Mouse (Mus musculus) brain, embryonic 18.5 days (tissue): Measurements from ENCODE around the gene Pigm.

ENCODE experiments used
- DNase-seq: peaks from one replicate; pipeline ENCODE4 v3.0.0-alpha.2; 2012; ENCODE audit warnings: low read depth, low spot score

Pigm gene

DNA sequence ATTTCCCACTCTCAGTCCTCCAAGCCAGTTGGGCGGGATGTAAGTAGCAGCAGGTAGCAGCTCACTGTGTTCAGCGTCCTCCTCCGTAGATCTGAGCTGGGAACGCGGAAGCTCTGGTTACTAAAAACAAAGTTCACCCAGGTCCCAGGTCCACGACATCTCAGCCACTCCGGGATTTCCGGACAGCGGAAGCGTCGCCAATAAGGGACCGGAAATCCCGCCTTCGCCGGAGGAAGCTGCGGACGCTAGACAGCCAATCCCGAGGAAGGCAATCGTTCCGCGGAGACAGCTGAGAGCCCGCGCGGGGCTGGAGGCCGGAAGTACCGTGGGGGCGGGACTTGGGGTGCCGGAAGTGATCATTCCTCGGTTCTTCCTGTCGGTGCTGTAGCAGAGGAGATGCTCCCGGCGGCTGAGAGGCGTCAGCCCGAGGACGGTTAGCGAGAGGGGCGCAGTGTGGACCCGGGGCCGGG, at the start of gene Pigm:
Gene Pigm, plus strand, starts transcription at position 349 of the 470 bp plus-strand sequence.
- peak; percentile 95 for DNase-seq

DNA sequence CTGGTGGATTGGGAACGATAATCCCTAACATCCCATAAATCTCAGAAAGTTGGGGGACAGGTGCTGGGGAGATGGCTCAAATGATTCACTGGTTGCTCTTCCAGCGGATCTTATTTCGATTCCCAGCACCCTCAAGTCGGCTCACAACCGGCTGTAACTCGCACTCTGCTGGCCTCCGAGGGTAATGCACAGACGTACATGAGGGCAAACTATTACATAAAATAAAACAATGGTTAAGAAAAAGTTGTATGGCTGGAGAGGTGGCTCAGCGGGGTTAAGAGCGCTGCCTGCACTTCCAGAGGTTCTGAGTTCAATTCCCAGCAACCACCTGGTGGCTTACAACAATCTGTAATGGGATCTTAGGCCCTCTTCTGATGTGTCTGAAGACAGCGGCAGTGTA, 49.7 kb upstream of the Pigm start:
- no peak for DNase-seq

DNA sequence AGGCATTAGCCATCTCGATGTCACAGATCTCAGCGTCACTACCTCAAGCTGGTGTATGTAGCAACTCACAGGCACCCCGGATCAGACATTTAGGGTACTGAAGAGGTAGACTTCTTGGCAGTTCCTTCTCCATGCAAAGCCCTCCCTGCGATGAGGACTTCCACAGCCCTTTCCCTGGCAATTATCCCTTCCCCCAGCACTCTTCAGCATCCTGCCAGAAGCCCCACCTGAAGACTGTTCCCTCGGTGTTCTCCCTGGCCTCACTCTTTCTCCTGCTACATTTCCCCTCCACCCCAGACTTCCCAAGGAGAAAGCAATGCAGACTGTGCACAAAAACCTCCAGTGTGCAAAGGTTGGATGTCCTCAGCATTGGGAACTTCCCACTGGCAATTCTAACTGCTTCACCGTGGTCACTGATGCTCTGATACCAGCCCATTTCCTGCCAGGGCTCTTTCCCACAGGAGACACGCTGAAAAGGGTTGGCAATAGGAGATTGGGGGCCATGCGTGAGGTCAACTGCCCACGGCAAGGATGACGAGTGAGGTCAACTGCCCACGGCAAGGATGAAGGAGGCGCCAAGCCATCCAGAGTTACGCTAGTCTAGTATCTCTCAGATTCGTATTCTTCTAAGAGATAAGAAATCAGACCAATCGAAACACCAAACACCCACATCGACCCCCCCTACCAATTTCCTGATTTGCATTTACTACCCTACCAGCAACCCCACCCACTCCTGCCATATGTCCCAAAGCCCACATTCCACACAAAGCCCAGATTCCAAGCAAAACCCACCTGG, 48.9 kb upstream of the Pigm start:
- no peak for DNase-seq

DNA sequence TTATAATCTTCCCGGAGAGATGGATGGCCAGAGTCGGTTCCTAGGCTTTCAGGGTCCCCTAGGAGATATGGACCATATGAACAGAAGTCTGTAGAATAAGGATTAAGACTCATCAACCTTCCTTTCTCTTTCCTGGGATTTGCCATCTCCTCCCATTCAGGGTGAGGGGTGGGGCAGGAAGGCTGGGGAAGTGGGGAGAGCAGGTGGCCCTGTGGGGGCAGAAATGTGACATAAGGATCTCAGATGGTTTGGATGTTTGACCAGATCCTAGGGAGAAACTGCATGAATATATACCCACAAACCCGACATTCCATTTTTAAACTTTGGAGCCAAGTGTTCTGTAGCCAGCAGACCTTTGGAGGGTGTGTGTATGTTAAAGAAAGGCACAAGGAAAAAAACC, 48.3 kb upstream of the Pigm start:
- DNase-seq, result no peak

DNA sequence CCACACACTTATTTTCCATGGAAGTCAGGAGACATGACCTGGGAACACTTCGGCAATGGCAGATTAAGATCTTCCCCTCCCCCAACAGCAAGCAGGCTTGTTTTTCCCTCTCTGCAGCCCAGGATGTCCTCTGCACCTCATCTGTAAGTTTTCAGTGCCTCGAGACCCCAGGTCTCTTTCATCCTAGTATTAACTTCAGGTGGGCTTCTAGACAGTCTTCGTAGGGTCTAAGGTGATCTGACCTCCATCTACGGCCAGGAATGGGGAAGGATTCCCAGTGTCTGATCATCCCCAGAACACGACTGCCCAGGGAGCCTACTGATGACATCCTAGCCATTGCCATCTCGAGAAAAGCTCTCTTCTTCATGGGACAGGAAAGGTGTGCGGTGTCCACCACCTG, 47.9 kb upstream of the Pigm start:
- no peak for DNase-seq

DNA sequence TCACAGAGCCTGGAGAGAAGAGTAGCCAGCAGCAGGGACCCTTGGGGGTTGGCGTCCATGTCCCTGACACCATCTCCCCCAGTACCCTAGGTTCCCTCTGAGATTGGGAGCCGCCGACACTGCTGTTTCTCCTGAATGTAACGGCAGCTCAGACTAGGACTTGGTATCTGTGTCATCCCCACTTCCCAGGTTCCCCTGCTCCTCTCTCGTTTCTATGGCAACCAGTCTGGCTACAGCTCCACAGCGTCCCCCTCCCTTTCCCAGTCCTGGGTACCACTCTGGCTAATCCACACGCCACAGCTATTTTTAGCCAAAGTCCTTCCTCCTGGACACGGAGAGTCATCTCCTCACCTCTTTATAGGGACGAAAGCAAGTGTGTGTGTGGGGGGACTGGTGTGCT, 47.2 kb upstream of the Pigm start, which contains the start of gene Kcnj9:
Gene Kcnj9, minus strand, starts transcription at position 188 of the 400 bp plus-strand sequence.
- DNase-seq, result peak; percentile 82

DNA sequence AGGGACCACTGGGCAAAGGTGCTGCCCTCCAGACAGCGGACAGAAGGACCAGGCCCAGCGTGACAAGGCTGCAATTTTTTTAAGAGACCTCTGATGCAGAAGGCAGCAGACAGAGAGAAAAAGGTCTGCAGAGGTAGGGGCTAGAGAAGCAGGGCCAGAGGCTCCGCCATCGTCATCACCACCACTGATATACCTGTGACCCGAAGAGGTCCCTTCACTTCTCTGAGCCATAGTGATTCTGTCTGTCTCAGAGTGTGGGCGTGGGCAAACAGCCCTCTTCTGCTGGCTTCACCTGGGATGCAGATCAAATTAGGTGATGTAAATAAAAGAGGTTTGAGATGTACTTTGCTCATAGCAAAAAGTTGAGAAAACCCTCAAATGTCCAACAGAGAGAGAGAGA, 46.7 kb upstream of the Pigm start:
- no peak for DNase-seq

DNA sequence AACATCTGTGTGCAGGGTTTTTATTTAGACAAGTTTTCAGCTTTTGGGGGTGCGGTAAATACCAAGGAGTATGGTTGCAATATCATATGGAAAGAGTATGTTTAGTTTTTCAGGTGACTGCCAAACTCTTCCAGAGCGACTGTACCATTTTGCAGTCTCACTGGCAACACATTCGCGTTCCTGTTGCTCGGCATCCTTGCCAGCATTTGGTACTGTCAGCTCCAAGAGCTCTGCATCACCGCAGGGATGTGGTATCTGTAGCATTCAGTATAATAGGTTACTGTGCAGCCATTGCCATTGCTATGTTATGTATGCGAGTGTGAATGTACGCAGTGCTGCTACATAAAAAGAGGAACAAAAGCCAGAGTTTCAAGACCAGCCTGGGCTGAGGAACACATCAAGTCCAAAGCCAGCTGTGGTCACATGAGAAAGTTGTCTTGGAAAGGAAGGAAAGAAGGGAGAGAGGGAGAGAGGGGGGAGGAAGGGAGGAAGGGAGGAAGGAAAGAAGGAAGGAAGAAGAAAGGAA, 44.9 kb upstream of the Pigm start:
- DNase-seq, result no peak

DNA sequence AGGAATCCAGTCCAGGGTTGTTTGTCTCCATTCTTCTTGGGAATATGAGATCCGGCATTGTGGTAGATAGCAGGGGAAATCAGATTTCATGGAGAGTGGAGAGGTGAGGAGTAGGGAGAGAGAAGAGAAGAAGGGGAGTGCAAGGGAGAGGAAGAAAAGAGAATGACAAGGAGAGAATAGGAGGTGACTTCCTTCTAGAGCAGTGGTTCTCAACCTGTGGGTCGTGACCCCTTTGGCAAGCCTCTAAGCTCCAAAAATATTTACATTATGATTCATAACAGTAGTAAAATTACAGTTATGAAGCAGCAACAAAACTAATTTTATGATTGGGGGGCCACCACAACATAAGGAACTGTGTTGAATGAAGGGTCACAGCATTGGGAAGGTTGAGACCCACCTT, 43.4 kb upstream of the Pigm start:
- DNase-seq, result no peak

DNA sequence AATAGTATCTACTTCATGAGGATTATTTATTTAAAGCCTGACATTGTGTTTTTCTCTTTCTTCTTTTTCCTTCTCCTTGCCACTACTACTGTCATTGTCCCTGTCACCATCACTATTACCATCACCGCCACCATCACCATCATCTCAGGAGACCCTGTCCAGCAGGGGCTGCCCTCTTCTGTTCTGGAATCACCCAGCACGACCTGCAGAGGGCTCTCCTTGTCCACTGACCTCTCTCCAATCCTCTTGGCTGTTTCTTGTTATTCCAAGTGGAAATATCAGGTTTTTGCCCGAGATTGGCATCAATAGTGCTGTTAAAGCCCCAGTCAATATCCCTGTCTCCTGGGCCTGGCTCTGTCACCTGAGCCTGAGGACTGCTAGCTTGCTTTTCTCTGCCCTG, 42.8 kb upstream of the Pigm start:
- no peak for DNase-seq

DNA sequence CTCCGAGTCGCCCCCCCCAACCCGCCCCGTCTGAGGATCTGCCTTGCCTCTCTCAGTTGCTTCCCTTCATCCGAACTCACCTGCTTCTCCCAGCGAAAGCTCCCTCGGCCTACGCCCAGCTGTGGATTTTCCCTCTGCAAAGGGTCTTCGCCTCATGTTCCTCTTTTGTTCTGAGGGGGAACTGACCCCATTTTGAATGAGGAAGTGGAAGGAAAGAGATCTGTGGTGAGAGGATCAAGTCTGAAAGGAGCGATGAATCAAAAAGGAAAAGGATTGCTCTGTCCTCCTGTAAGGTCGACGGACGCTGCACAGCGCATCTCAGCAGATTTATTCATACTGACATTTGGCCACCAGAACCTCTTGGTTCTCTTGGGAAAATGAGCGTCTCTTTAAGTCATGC, 40.5 kb upstream of the Pigm start:
- DNase-seq, result no peak

DNA sequence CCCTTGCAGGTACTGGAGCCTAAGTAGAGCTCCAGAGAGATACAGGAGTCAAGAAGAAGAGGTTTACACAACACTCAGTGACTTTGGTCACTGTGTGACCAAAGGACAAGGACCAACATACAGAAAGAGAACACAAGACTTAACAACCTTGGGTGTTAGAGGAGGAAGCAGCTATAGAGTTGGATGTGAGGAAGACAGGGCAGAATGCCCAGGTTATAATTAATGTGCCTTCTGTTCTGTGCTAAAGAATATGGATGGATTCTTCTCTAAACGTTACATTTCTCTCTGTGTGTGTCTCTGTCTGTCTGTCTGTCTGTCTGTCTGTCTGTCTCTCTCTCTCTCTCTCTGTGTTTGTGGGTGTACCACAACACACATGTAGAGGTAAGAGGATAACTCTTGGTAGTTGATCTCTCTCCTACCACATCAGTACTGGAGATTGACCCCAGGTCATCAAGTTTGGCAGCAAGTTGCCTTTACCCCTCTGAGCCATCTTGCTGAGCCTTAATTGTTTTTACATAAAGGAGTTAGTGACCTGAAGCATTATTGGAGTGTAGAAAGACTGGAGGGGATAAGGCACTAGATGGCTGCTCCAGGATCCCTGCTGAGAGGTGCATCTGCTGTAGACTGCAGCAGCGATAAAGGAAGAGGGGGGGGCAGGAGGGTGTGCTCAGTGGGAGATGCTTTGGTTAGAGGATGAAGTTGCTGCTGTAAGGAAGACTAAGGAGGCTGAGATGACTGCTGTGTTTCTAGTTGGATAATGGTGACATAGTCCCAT, 38.7 kb upstream of the Pigm start:
- DNase-seq, result no peak

DNA sequence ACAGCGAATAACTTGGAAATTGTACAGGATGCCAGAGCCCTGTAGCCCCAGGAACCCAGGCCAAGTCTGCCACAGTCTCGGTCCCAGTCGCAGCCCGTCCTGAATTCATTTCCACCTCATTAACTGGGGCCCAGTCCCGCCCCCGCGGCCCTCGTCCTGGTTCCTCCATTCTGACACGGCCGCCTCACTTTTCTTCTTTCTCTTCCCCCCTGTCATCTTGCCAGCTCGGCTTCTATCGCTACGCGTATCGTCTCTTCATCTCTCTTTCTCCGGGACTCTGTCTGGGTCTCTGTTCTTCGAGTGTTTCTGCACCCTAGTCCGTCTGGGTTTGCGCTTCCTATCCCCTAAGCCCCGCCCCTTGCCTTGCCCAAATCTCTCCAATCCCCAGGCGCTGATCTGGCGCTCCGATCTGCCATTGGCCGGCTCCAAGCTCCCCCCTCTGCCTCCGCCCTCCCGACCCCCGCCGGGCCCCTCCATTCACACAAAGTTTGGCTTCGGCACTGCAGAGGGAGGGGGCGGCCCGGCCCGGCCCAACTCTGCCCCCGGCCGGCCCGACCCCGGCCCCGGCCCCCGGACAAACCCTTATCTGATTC, 35.5 kb upstream of the Pigm start, which contains the start of gene Kcnj10:
Gene Kcnj10, plus strand, starts transcription at position 482 of the 593 bp plus-strand sequence.
- DNase-seq, result peak; percentile 68

DNA sequence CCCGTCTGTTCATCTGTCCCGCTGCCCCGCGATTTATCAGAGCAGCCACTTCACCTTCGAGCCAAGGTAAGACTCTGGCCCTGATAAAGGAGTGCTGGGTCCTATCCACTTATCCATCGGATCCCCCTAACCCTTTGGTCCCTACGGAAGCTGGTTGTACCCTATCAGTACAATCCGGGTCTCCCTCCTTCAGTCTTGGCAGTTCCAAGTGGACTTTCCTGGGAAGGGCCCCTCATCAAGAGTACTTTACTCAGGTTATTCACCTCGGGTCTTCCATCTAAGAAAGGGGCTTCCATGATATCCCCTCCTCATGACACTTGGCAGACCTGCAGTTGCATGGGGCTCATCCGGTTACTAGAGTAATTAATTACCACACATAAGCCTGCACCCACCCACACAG, 35.0 kb upstream of the Pigm start:
- no peak for DNase-seq

DNA sequence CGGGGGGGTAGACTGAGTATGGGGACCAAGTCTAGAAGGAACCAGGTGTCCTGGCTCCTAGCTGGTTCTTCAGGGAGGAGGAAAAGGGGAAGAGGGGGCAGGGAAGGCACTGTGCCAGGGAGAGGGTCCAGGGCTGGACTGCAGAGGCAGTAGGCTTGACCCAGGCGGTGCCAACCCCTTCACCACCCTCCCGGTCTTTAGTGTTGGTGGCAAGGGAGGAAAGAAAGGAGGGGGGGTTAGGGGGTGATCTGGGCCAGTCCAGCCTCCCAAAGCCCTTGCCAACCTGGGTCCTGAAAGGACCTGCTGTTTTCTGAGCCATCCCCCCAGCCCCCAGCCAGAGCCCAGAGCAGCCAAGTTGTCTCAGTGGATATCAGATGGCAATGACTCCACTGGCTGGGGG, 33.6 kb upstream of the Pigm start:
- peak; percentile 59 for DNase-seq

DNA sequence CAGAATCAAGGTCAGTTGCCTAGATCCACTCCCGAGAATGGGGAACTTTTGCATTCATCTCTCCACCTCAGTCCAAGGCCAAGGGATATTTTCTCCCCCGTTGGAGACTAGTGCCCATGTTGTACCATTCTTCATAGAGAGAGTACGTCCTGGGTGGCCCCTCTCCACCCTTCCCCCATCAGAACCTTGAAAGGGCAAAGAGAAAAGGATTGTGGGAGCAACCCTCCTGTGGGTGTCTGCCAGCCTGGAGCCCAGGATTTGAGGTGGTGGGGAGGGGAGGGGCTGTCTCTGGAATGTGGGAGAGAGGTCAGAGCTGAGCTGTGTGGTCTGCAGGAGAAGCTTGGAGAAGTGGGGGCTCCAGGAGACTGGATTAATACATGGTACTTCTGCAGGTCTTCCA, 32.4 kb upstream of the Pigm start:
- no peak for DNase-seq

DNA sequence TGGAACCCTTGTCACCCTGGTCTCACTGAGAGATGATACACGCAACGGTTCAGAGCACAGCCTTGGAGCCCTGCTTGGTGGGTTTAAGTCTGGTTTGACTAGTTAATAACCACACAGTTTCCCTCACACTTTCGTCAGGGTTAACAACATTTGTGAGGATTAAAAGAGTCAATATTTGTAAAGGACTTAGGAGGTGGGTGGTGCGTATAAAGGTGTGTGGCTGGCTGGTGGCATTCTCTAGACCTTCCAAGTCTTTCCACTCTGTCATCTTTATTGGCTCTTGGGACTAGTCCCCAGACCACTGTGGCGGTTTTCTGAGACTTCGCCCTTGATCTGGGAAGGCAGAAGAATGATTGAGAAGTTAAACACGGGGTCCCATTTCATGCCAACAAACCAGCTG, 31.5 kb upstream of the Pigm start:
- no peak for DNase-seq

DNA sequence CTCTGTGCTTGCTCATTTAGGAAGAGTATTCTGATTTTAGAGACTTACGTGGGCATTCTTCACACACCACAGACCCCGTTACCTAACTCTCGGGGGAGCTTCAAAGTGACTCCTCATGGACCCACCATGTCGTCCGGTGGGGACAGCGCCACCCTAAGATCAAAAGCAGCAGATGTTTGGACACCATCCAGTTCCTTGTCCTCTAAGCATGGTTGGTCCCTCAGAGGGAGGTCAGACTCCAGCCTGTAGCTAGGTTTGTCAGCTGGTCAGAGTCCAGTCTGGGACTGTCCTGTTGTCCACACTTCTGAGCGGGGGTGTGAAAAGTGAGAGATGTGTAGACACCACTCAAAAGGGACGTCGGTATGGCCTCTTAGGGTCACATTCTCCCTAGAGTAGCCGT, 29.6 kb upstream of the Pigm start:
- DNase-seq, result no peak

DNA sequence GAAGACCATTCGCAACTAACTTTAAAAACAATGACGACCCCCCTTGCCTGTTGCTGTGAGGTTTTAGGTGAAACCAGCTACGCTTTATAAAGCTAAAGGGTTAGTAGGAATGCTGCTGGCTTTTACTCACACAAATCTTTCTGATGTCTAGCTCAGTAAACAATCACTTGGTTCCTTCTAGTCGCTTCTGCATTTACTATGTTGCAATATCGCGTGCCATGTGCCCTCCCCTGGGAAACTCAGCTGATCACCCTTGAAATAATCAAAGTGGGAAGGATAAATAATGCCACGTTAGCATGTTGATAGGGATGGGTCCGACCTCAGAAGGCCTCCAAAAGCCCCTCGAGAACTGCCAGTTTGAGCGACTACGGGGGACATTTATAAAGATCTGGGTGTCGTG, 29.0 kb upstream of the Pigm start:
- DNase-seq, result no peak

DNA sequence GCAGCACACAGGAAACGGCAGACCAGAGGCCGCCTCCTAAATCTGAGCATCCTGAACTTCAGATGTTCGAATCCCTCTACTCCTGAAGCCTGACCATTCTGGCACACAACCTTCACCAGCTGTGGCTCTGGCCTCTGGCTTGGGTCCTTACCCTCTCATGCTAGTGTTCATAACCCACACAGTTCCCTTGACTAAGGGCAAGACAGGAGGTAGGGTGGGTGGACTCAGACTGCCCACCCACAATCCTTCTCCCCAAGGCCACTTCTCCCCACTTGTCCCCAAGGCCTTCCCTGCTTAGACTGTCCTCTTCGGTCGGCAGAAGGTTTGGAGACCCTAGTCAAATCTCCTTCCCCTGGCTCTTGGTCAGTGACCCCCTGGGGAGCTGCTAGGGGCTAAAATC, 26.8 kb upstream of the Pigm start:
- DNase-seq, result no peak

DNA sequence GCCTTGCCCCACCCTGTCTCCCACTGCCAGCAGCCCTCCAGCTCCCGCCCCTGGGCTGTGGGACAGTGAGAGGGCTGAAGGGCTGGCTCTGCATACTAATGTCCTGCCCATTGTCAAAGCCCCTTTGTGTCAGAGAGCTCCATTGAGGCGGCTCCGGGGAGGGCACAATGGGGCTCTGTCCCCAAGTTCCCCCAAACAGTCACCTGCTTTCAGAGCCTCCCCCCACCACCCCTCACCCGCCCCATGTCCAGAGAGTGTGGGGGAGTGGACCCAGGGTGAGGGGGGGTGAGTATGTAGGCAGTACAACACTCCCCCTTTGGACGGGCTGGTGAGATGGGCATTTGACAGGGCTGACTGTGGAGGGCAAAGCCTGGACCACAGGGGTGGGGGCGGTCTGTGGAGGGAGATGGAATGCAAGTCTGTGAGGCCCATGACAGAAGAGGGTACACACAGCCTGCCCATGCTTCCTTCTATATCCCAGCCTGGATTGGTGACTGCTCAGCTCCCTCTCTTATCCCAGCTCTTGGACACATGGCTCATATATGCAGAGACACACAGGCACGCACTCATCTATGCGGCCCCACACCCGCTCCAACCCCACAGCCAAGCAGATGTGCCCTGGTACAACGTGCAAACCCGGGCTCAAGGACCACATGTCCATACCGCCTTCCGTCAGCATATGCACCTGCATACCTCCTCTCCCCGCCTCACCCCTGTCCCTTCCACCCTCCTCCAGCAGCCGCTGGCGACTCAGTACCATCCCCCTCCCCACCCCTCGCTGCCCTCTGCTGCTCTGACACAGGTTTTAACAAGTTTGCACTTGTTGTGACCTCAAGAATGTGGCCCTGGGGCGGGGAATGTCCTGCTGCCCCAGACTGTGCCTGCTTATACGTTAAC, 26.2 kb upstream of the Pigm start:
- peak; percentile 74 for DNase-seq
